In genomic region chr13:106996891-106997290, GRCm38 (mm10) we compare ENCODE assay signal across 29 mouse cellular contexts. TPM values are rescaled to one million over a fixed set of nuclear protein-coding genes. Genes with fewer than 3 reads are reported as not detected.
DNase-seq lines count a peak whose midpoint lies in the region; ATAC-seq and TF ChIP-seq lines count a peak whose summit lies in the region.
"Had no signal": no experiment of that assay in that cellular context is flagged by ENCODE, and none has a peak within 500 bp of the region (broad histone marks: within the 10 kb centered on the region; RNA-seq: fewer than 3 reads in every experiment).

No protein-coding gene starts in this region.

- H3K36me3 ChIP-seq in heart, embryonic 12.5 days = peaks cover 13% of the 10 kb centered on the region
- peaks cover 34% of the 10 kb centered on the region for H3K36me3 ChIP-seq in liver, embryonic 12.5 days
- no peaks in the 10 kb centered on the region for H3K36me3 ChIP-seq in liver, embryonic 11.5 days (ENCODE audit: control insufficient read depth, insufficient read depth, low read length)
- peaks cover 20% of the 10 kb centered on the region for H3K36me3 ChIP-seq in liver, embryonic 14.5 days (replicated peaks; ENCODE audit: control insufficient read depth, insufficient read depth, low read depth)
- H3K36me3 ChIP-seq in liver, postnatal 0 days (replicated peaks; ENCODE audit: insufficient read depth, low read length) = peaks cover 18% of the 10 kb centered on the region
- H3K36me3 ChIP-seq: neural tube, embryonic 12.5 days had no signal

- H3K4me1 ChIP-seq in heart, embryonic 12.5 days (replicated peaks) = peaks cover 36% of the 10 kb centered on the region
- peaks cover 78% of the 10 kb centered on the region for H3K4me1 ChIP-seq in liver, embryonic 12.5 days
- H3K4me1 ChIP-seq in liver, embryonic 11.5 days (replicated peaks; ENCODE audit: control insufficient read depth, insufficient read depth, low read length) = peaks cover 26% of the 10 kb centered on the region
- peaks cover 53 to 54% of the 10 kb centered on the region in 2 experiments for H3K4me1 ChIP-seq in liver, embryonic 14.5 days (replicated peaks; ENCODE audit: control insufficient read depth in 2 of 2, insufficient read depth in 2 of 2, low read length in 1 of 2)
- peaks cover 27% of the 10 kb centered on the region for H3K4me1 ChIP-seq in liver, postnatal 0 days (ENCODE audit: insufficient read depth)
- H3K4me1 ChIP-seq: hindbrain, embryonic 13.5 days; midbrain, embryonic 12.5 days; neural tube, embryonic 12.5 days had no signal

- H3K4me2 ChIP-seq in heart, embryonic 12.5 days = no peak overlapping the region; the same call in 1 of the 2 replicates
- peak overlapping the region; percentile 60 for H3K4me2 ChIP-seq in liver, embryonic 12.5 days
- H3K4me2 ChIP-seq in liver, embryonic 11.5 days = no peak overlapping the region
- peak overlapping the region; percentile 60 for H3K4me2 ChIP-seq in liver, embryonic 14.5 days (ENCODE audit: low read depth)
- 0 out of 2 replicates have a peak overlapping the region, but pooled peaks have one; percentile 15 for H3K4me2 ChIP-seq in liver, postnatal 0 days (ENCODE audit: low read depth, low read length)
- H3K4me2 ChIP-seq: forebrain, embryonic 15.5 days; hindbrain, embryonic 13.5 days; lung, embryonic 15.5 days; midbrain, embryonic 12.5 days; neural tube, embryonic 12.5 days had no signal

- TF ChIP-seq EP300 in liver, embryonic 14.5 days (IDR thresholded peaks at IDR 0.05; ENCODE audit: low read depth) = no peak
- no peak for TF ChIP-seq EP300 in liver, postnatal 0 days (IDR thresholded peaks at IDR 0.05; ENCODE audit: low read depth)

- no peaks in the 10 kb centered on the region for H3K9me3 ChIP-seq in heart, embryonic 12.5 days (replicated peaks)
- H3K9me3 ChIP-seq in liver, embryonic 12.5 days (replicated peaks) = no peaks in the 10 kb centered on the region
- no peaks in the 10 kb centered on the region for H3K9me3 ChIP-seq in liver, embryonic 11.5 days (ENCODE audit: control insufficient read depth, low read length)
- H3K9me3 ChIP-seq in liver, embryonic 14.5 days (ENCODE audit: control insufficient read depth, low read length) = no peaks in the 10 kb centered on the region
- H3K9me3 ChIP-seq in liver, postnatal 0 days (ENCODE audit: low read length) = no peaks in the 10 kb centered on the region
- H3K9me3 ChIP-seq: forebrain, embryonic 10.5 days; forebrain, embryonic 15.5 days; hindbrain, embryonic 13.5 days; lung, embryonic 15.5 days; midbrain, embryonic 12.5 days; neural tube, embryonic 12.5 days had no signal

- H3K4me3 ChIP-seq in heart, embryonic 12.5 days = no peak overlapping the region
- H3K4me3 ChIP-seq in liver, embryonic 12.5 days = no peak overlapping the region
- no peak overlapping the region for H3K4me3 ChIP-seq in liver, embryonic 11.5 days (ENCODE audit: low read depth, low read length)
- H3K4me3 ChIP-seq in liver, embryonic 14.5 days (ENCODE audit: insufficient read depth in 1 of 2, low read depth in 2 of 2, low read length in 2 of 2) = no peak overlapping the region
- H3K4me3 ChIP-seq in liver, postnatal 0 days (ENCODE audit: low read depth, low read length) = no peak overlapping the region
- H3K4me3 ChIP-seq: forebrain, embryonic 10.5 days; forebrain, embryonic 15.5 days; hindbrain, embryonic 13.5 days; lung, embryonic 15.5 days; midbrain, embryonic 12.5 days; myocyte; neural tube, embryonic 12.5 days had no signal

- no peak for DNase-seq in heart, postnatal 10 days
- DNase-seq in liver, embryonic 11.5 days (ENCODE audit: low spot score) = no peak
- no peak for DNase-seq in liver, embryonic 14.5 days (ENCODE audit: low read depth in 3 of 3, low spot score in 3 of 3)
- DNase-seq in liver, postnatal 0 days = no peak
- DNase-seq in cerebellum, postnatal 10 days = no peak
- DNase-seq: adrenal gland, adult 2 months; adrenal gland, postnatal 36 days; B cell, adult 2 months; cerebellum, adult 8-10 months; cerebellum, postnatal 36 days; gastrocnemius, postnatal 25 days; kidney, adult 9 months; kidney, postnatal 10 days; layer of hippocampus, postnatal 36 days; left cerebral cortex, postnatal 4 days; right cerebral cortex, adult 18-20 months; thymus, adult 18-20 months; thymus, postnatal 36 days had no signal

- ATAC-seq in heart, embryonic 12.5 days (ENCODE audit: insufficient number of reproducible peaks, low FRiP score) = no peak
- ATAC-seq in liver, embryonic 12.5 days = no peak
- no peak for ATAC-seq in liver, embryonic 11.5 days (replicated peaks; ENCODE audit: low FRiP score)
- ATAC-seq in liver, embryonic 14.5 days (ENCODE audit: insufficient read depth) = no peak
- no peak for ATAC-seq in liver, postnatal 0 days
- ATAC-seq: forebrain, embryonic 15.5 days; intestine, embryonic 16.5 days had no signal

- H3K27ac ChIP-seq in heart, embryonic 12.5 days (ENCODE audit: poor library complexity, severe bottlenecking) = 0 out of 2 replicates have a peak overlapping the region, but pooled peaks have one; percentile 23
- H3K27ac ChIP-seq in liver, embryonic 12.5 days = peak overlapping the region; percentile 94
- no peak overlapping the region for H3K27ac ChIP-seq in liver, embryonic 11.5 days (ENCODE audit: low read depth, low read length)
- peak overlapping the region; percentile 65 for H3K27ac ChIP-seq in liver, embryonic 14.5 days
- 0 out of 2 replicates have a peak overlapping the region, but pooled peaks have one; percentile 62 for H3K27ac ChIP-seq in liver, postnatal 0 days (ENCODE audit: low read depth)
- H3K27ac ChIP-seq: forebrain, embryonic 10.5 days; forebrain, embryonic 15.5 days; hindbrain, embryonic 13.5 days; lung, embryonic 15.5 days; midbrain, embryonic 12.5 days; neural tube, embryonic 12.5 days; stomach, postnatal 0 days had no signal

- H3K9ac ChIP-seq in heart, embryonic 12.5 days = no peak overlapping the region
- peak overlapping the region; percentile 44; the same call in 1 of the 2 replicates for H3K9ac ChIP-seq in liver, embryonic 12.5 days
- no peak overlapping the region for H3K9ac ChIP-seq in liver, embryonic 11.5 days (ENCODE audit: low read depth, low read length)
- peak overlapping the region; percentile 48; the same call in 1 of the 2 replicates for H3K9ac ChIP-seq in liver, embryonic 14.5 days (replicated peaks)
- H3K9ac ChIP-seq in liver, postnatal 0 days (replicated peaks) = no peak overlapping the region
- H3K9ac ChIP-seq: forebrain, embryonic 15.5 days; hindbrain, embryonic 13.5 days; lung, embryonic 15.5 days; midbrain, embryonic 12.5 days; neural tube, embryonic 12.5 days had no signal

- intact Hi-C loops in heart, postnatal 10 days (cut with DNase I) = no loop called here

- WGBS in heart, embryonic 12.5 days = 44% methylated on average over 2 of the region's 2 CpGs
- 38% methylated on average over 2 of the region's 2 CpGs for WGBS in liver, embryonic 12.5 days (ENCODE audit: insufficient replicate concordance)
- WGBS in liver, embryonic 11.5 days = 53% methylated on average over 2 of the region's 2 CpGs
- 41% methylated on average over 2 of the region's 2 CpGs for WGBS in liver, embryonic 14.5 days (ENCODE audit: insufficient replicate concordance)
- 50% methylated on average over 2 of the region's 2 CpGs for WGBS in liver, postnatal 0 days (ENCODE audit: insufficient replicate concordance)

- H3K27me3 ChIP-seq in heart, embryonic 12.5 days (replicated peaks) = no peaks in the 10 kb centered on the region
- H3K27me3 ChIP-seq in liver, embryonic 12.5 days (replicated peaks) = no peaks in the 10 kb centered on the region
- no peaks in the 10 kb centered on the region for H3K27me3 ChIP-seq in liver, embryonic 11.5 days (replicated peaks; ENCODE audit: control insufficient read depth, insufficient read depth, low read length)
- H3K27me3 ChIP-seq in liver, embryonic 14.5 days (ENCODE audit: control insufficient read depth, insufficient read depth, low read length) = no peaks in the 10 kb centered on the region
- H3K27me3 ChIP-seq in liver, postnatal 0 days (ENCODE audit: insufficient read depth, low read length) = no peaks in the 10 kb centered on the region
- H3K27me3 ChIP-seq: forebrain, embryonic 15.5 days; hindbrain, embryonic 13.5 days; lung, embryonic 15.5 days; midbrain, embryonic 12.5 days; neural tube, embryonic 12.5 days had no signal

- TF ChIP-seq CTCF in liver, embryonic 14.5 days (IDR thresholded peaks at IDR 0.05; ENCODE audit: low read depth) = no peak
- TF ChIP-seq CTCF in liver, postnatal 0 days (IDR thresholded peaks at IDR 0.05; ENCODE audit: low read depth) = no peak

RNA-seq across cellular contexts. Expression of gene Kif2a, which starts 25.0 kb away (rescaled TPM):
- 16.8 and 19.5 TPM in 2 replicates for polyA plus RNA-seq in heart, embryonic 12.5 days (2016; fragmentation: Nextera tagmentation; extraction: Ambion mirVana)
- total RNA-seq in heart, postnatal 10 days (2021) = 10 to 100 TPM; 38.7 to 44.9 TPM
- 30.0 and 36.8 TPM in 2 replicates for polyA plus RNA-seq in liver, embryonic 12.5 days (2016; fragmentation: Nextera tagmentation; extraction: Ambion mirVana)
- polyA plus RNA-seq in liver, embryonic 11.5 days (2014; fragmentation: Nextera tagmentation; extraction: Ambion mirVana) = 22.0 and 22.5 TPM in 2 replicates
- 6.6 and 16.2 TPM in 2 replicates for polyA plus RNA-seq in liver, embryonic 14.5 days (2012; rRNA removed)
- 19.2 and 25.2 TPM in 2 replicates for polyA plus RNA-seq in liver, embryonic 14.5 days (2014; fragmentation: Nextera tagmentation; extraction: Ambion mirVana)
- polyA plus RNA-seq in liver, postnatal 0 days (2015; fragmentation: Nextera tagmentation; extraction: Ambion mirVana) = 15.5 and 21.2 TPM in 2 replicates

RNA-seq across cellular contexts. Expression of gene Dimt1, which starts 50.0 kb away (rescaled TPM):
- 33.8 and 37.3 TPM in 2 replicates for polyA plus RNA-seq in heart, embryonic 12.5 days (2016; fragmentation: Nextera tagmentation; extraction: Ambion mirVana)
- 1 to 10 TPM; 8.2 to 9.7 TPM for total RNA-seq in heart, postnatal 10 days (2021)
- polyA plus RNA-seq in liver, embryonic 12.5 days (2016; fragmentation: Nextera tagmentation; extraction: Ambion mirVana) = 33.4 and 33.6 TPM in 2 replicates
- polyA plus RNA-seq in liver, embryonic 11.5 days (2014; fragmentation: Nextera tagmentation; extraction: Ambion mirVana) = 47.2 and 51.1 TPM in 2 replicates
- polyA plus RNA-seq in liver, embryonic 14.5 days (2012; rRNA removed) = 7.6 and 9.2 TPM in 2 replicates
- 18.6 and 19.5 TPM in 2 replicates for polyA plus RNA-seq in liver, embryonic 14.5 days (2014; fragmentation: Nextera tagmentation; extraction: Ambion mirVana)
- polyA plus RNA-seq in liver, postnatal 0 days (2015; fragmentation: Nextera tagmentation; extraction: Ambion mirVana) = 9.4 and 10.1 TPM in 2 replicates

Comparison
In these comparisons a context has a peak if more than half of its experiments do, and no peak if none do; other contexts are left out.
1. H3K4me2 ChIP-seq: peak in liver, embryonic 12.5 days (single experiment), liver, embryonic 14.5 days (single experiment) and liver, postnatal 0 days (single experiment); none in heart, embryonic 12.5 days (single experiment) and liver, embryonic 11.5 days (single experiment).
2. H3K9ac ChIP-seq: peak in liver, embryonic 12.5 days (single experiment) and liver, embryonic 14.5 days (single experiment); none in heart, embryonic 12.5 days (single experiment), liver, embryonic 11.5 days (single experiment) and liver, postnatal 0 days (single experiment).